In genomic region chr8:122830349-122831061, GRCm38 (mm10) we compare ENCODE assay signal across 9 mouse cellular contexts. TPM values are rescaled to one million over a fixed set of nuclear protein-coding genes. Genes with fewer than 3 reads are reported as not detected.
DNase-seq lines count a peak whose midpoint lies in the region; ATAC-seq and TF ChIP-seq lines count a peak whose summit lies in the region.
"Had no signal": no experiment of that assay in that cellular context is flagged by ENCODE, and none has a peak within 500 bp of the region (broad histone marks: within the 10 kb centered on the region; RNA-seq: fewer than 3 reads in every experiment).

No protein-coding gene starts in this region.

- H3K36me3 ChIP-seq in ES-Bruce4 (ENCODE audit: control insufficient read depth, insufficient read depth, low read length, poor library complexity, severe bottlenecking): no peaks in the 10 kb centered on the region
- H3K36me3 ChIP-seq in forebrain, embryonic 15.5 days: no peaks in the 10 kb centered on the region
- H3K36me3 ChIP-seq in lung, embryonic 15.5 days: no peaks in the 10 kb centered on the region
- H3K36me3 ChIP-seq: limb, embryonic 15.5 days had no signal

- H3K4me3 ChIP-seq in ES-Bruce4 (ENCODE audit: low read depth, low read length): no peak overlapping the region
- no peak overlapping the region for H3K4me3 ChIP-seq in forebrain, embryonic 15.5 days
- no peak overlapping the region for H3K4me3 ChIP-seq in lung, embryonic 15.5 days
- H3K4me3 ChIP-seq: limb, embryonic 15.5 days had no signal

- peak; percentile 98 for TF ChIP-seq CTCF in ES-Bruce4 (IDR thresholded peaks at IDR 0.05; ENCODE audit: low read depth, low read length)

- no peak overlapping the region for H3K27ac ChIP-seq in ES-Bruce4 (ENCODE audit: insufficient read depth, low read length)
- H3K27ac ChIP-seq in forebrain, embryonic 15.5 days (replicated peaks): no peak overlapping the region
- H3K27ac ChIP-seq in lung, embryonic 15.5 days: no peak overlapping the region
- H3K27ac ChIP-seq: limb, embryonic 15.5 days had no signal

- no peaks in the 10 kb centered on the region for H3K4me1 ChIP-seq in ES-Bruce4 (ENCODE audit: control insufficient read depth, insufficient read depth, low read length)
- H3K4me1 ChIP-seq in forebrain, embryonic 15.5 days: peaks cover 3% of the 10 kb centered on the region; the same call in 1 of the 2 replicates
- H3K4me1 ChIP-seq in lung, embryonic 15.5 days: no peaks in the 10 kb centered on the region

- H3K4me2 ChIP-seq in forebrain, embryonic 15.5 days (replicated peaks): no peak overlapping the region
- H3K4me2 ChIP-seq in lung, embryonic 15.5 days: no peak overlapping the region
- H3K4me2 ChIP-seq: limb, embryonic 15.5 days had no signal

- WGBS in forebrain, embryonic 15.5 days: 41% methylated on average over 8 of the region's 8 CpGs
- 36% methylated on average over 8 of the region's 8 CpGs for WGBS in lung, embryonic 15.5 days

- 0 out of 2 replicates have a peak, but pooled peaks have one; percentile 50 for TF ChIP-seq EP300 in ES-Bruce4 (IDR thresholded peaks at IDR 0.05; ENCODE audit: insufficient read depth, low read depth, low read length)

- no peak for TF ChIP-seq POLR2A in ES-Bruce4 (IDR thresholded peaks at IDR 0.05; ENCODE audit: insufficient read depth, low read length)

- DNase-seq in layer of hippocampus, adult 8-10 months (ENCODE audit: low spot score in 2 of 2): peak; percentile 82 to 95
- DNase-seq in ovary, postnatal 10 days (ENCODE audit: low spot score): peak; percentile 94
- peak; percentile 93 for DNase-seq in thymus, postnatal 0 days (ENCODE audit: low spot score)

- ATAC-seq in cerebellum, adult (ENCODE audit: insufficient number of reproducible peaks, low FRiP score, low TSS enrichment): peak; percentile 60
- ATAC-seq in forebrain, embryonic 15.5 days (replicated peaks): peak; percentile 79
- ATAC-seq in hematopoietic stem cell, adult 5-6 weeks (replicated peaks in 1 of 2; ENCODE audit: insufficient read depth in 1 of 2, low FRiP score in 2 of 2, low TSS enrichment in 1 of 2, low read depth in 1 of 2, poor library complexity in 2 of 2, severe bottlenecking in 2 of 2): peak; percentile 82 to 86
- peak; percentile 78 for ATAC-seq in lung, embryonic 15.5 days (ENCODE audit: borderline replicate concordance, extremely low read depth, low FRiP score, low TSS enrichment)

- no peak overlapping the region for H3K9ac ChIP-seq in ES-Bruce4 (ENCODE audit: low read depth, poor library complexity, severe bottlenecking)
- H3K9ac ChIP-seq in forebrain, embryonic 15.5 days (replicated peaks): no peak overlapping the region
- no peak overlapping the region for H3K9ac ChIP-seq in lung, embryonic 15.5 days
- H3K9ac ChIP-seq: limb, embryonic 15.5 days had no signal

- no peaks in the 10 kb centered on the region for H3K27me3 ChIP-seq in ES-Bruce4 (ENCODE audit: control insufficient read depth, insufficient read depth, low read length, poor library complexity, severe bottlenecking)
- H3K27me3 ChIP-seq in forebrain, embryonic 15.5 days: no peaks in the 10 kb centered on the region
- no peaks in the 10 kb centered on the region for H3K27me3 ChIP-seq in lung, embryonic 15.5 days
- H3K27me3 ChIP-seq: limb, embryonic 15.5 days had no signal

- H3K9me3 ChIP-seq in ES-Bruce4 (replicated peaks; ENCODE audit: control insufficient read depth, insufficient read depth, low read length, poor library complexity, severe bottlenecking): no peaks in the 10 kb centered on the region
- no peaks in the 10 kb centered on the region for H3K9me3 ChIP-seq in forebrain, embryonic 15.5 days
- H3K9me3 ChIP-seq in lung, embryonic 15.5 days: no peaks in the 10 kb centered on the region
- H3K9me3 ChIP-seq: limb, embryonic 15.5 days had no signal

RNA-seq across cellular contexts. Expression of gene Cdh15, which starts 17.3 kb away (rescaled TPM):
- polyA plus RNA-seq in ES-Bruce4 (2011; ENCODE audit: insufficient read depth, insufficient read length, low read depth, missing spikeins): 0.36 TPM in 1 of 2 replicates, not detected in the other
- polyA plus RNA-seq in forebrain, embryonic 15.5 days (2015; fragmentation: Nextera tagmentation; extraction: Ambion mirVana): 1.2 TPM in 2 replicates
- not detected in 2 replicates for total RNA-seq in hematopoietic stem cell, adult 5-6 weeks (2017)
- total RNA-seq in layer of hippocampus, adult 8-10 months (2022): 1 to 10 TPM; 1.0 to 1.3 (median 1.2) TPM
- 0.11 and 0.43 TPM in 2 replicates for polyA plus RNA-seq in lung, embryonic 15.5 days (2015; fragmentation: Nextera tagmentation; extraction: Ambion mirVana)
- polyA plus RNA-seq in thymus, postnatal 0 days (2015; fragmentation: Nextera tagmentation; extraction: Ambion mirVana): 0.21 and 0.36 TPM in 2 replicates

RNA-seq across cellular contexts. Expression of gene Acsf3, which starts 55.2 kb away (rescaled TPM):
- 9.7 and 11.4 TPM in 2 replicates for polyA plus RNA-seq in ES-Bruce4 (2011; ENCODE audit: insufficient read depth, insufficient read length, low read depth, missing spikeins)
- polyA plus RNA-seq in forebrain, embryonic 15.5 days (2015; fragmentation: Nextera tagmentation; extraction: Ambion mirVana): 14.6 and 16.4 TPM in 2 replicates
- 5.8 and 15.1 TPM in 2 replicates for total RNA-seq in hematopoietic stem cell, adult 5-6 weeks (2017)
- 10 to 100 TPM; 21.9 to 26.7 (median 23.9) TPM for total RNA-seq in layer of hippocampus, adult 8-10 months (2022)
- polyA plus RNA-seq in lung, embryonic 15.5 days (2015; fragmentation: Nextera tagmentation; extraction: Ambion mirVana): 17.7 and 18.6 TPM in 2 replicates
- polyA plus RNA-seq in thymus, postnatal 0 days (2015; fragmentation: Nextera tagmentation; extraction: Ambion mirVana): 13.8 and 14.0 TPM in 2 replicates
